Mouse (Mus musculus): ENCODE data around the gene Lrrc36. TPM values are rescaled to one million over a fixed set of nuclear protein-coding genes. Genes with fewer than 3 reads are reported as not detected.

Lrrc36 gene
- polyA plus RNA-seq, 1 experiment = not detected

DNA sequence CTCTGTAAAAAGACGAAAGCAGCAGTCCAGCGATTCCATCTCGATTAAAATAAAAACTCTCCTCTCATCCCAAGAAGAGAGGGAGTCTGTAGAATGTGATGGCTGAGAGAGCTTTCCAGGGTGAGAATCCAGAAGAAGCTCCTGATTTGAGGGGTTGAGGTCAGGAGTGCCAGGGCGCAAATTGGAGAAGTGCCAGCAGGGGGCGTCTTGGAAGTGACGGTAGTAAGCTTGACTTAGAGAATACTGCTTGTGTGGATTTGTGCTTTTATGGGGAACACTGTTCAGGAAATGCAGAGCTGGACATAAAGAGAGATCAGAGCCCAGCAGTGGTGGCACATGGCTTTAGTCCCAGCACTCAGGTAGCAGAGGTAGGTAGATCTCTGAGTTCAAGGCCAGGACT is 28.1 kb downstream of the Lrrc36 start:
- Histone ChIP-seq H3K9me3 (no peaks in the 10 kb centered on the region), H3K4me3 (replicated peaks) (no peak overlapping the region), H3K36me3 (replicated peaks; ENCODE audit: low read length) (no peaks in the 10 kb centered on the region), H3K27me3 (replicated peaks) (peaks cover 42% of the 10 kb centered on the region), H3K4me1 (0 out of 2 replicates have a peak, but pooled peaks cover 5% of the 10 kb centered on the region)
- no peak for TF ChIP-seq GATA1 (IDR thresholded peaks at IDR 0.05; ENCODE audit: borderline replicate concordance, low read length)
- no peak for TF ChIP-seq FLI1 (IDR thresholded peaks at IDR 0.05; ENCODE audit: low read length)

DNA sequence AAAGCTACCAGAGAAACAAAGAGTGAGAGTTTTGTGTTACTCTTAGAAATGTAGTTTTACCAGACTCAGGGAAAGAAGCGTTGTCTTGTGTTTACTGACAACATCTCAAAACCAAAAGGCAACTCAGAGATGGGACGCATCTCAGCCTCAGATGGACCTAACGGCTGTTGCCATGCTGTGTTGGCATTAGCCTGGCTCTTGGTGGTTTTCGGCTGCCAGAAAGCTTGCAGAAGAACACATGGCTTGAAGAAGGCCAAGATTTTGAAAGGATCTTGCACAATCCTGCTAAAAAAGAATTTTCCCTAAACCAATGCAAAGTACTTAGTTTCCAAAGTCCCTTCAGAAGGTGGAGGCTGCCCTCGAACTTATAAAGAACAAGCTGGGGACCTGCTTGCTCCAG is 29.3 kb downstream of the Lrrc36 start:
- Histone ChIP-seq H3K4me1 (0 out of 2 replicates have a peak, but pooled peaks cover 5% of the 10 kb centered on the region), H3K36me3 (replicated peaks; ENCODE audit: low read length) (no peaks in the 10 kb centered on the region), H3K9me3 (no peaks in the 10 kb centered on the region), H3K4me3 (replicated peaks) (no peak overlapping the region), H3K27me3 (replicated peaks) (peaks cover 35% of the 10 kb centered on the region)
- no peak for TF ChIP-seq FLI1 (IDR thresholded peaks at IDR 0.05; ENCODE audit: low read length)
- no peak for TF ChIP-seq GATA1 (IDR thresholded peaks at IDR 0.05; ENCODE audit: borderline replicate concordance, low read length)

DNA sequence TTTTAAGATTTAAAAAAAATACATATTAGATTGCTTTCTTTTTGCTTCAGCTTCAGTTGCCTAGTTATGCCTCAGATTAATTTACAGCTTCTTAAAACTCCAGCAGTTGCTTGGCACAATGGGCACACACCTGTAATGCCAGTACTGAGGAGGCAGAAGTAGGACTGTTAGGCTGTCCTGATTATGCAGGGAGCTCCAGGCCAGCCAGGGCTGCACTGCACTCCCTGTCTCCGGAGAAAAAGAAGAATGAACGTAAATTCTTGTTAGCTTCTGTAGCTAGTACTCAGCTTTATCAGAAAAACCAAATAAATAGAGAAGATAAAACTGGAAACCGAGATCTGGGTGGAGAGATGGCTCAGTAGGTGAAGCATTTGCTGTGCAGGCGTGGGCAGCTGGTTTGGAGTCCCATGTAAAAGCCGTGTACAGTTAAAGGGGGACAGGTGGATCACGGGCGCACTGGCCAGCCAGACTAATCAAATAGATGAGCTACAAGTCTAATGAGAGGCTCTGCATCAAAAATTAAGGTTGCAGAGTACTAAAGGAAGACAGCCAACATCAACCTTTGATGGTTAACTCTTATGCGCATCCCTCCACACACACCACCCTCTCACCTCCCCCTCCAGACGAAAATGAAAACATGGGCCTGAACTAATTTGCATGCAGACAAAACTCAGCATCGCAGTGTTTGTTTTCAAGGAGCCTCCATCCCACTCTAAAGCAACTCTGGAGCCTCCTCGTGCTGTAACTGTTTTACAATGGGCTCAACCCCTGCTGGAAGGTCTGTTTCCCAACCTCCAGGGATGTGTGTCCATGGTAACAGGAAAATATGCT is 32.1 kb downstream of the Lrrc36 start:
- H3K4me1 ChIP-seq = peaks cover 10% of the 10 kb centered on the region
- H3K9me3 ChIP-seq = no peaks in the 10 kb centered on the region
- no peak overlapping the region for H3K4me3 ChIP-seq (replicated peaks)
- no peak for TF ChIP-seq FLI1 (IDR thresholded peaks at IDR 0.05; ENCODE audit: low read length)
- no peak for TF ChIP-seq GATA1 (IDR thresholded peaks at IDR 0.05; ENCODE audit: borderline replicate concordance, low read length)
- H3K36me3 ChIP-seq (replicated peaks; ENCODE audit: low read length) = no peaks in the 10 kb centered on the region
- H3K27me3 ChIP-seq (replicated peaks) = peaks cover 45% of the 10 kb centered on the region

DNA sequence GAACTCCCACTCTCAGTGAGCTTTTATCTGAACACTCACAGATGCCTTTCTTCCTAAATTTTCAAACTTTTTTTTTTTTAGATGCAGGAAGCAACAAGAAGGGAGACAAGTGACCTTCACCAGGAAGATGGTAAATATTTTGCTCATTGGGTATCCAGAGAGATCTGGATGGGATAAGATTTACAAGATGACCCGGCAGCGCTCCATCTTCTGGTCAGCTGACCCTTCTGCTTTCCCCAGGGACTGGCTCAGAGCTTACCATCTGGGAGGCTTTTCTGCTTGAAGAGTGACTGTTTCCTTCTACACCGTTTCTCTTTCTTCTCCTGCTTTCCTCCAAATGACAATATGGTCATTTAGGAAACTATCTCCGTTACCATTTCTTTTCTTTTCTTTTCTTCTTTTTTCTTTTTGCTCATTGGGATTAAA is 32.8 kb downstream of the Lrrc36 start:
- H3K27me3 ChIP-seq (replicated peaks) = peaks cover 48% of the 10 kb centered on the region
- TF ChIP-seq GATA1 (IDR thresholded peaks at IDR 0.05; ENCODE audit: borderline replicate concordance, low read length) (no peak), FLI1 (IDR thresholded peaks at IDR 0.05; ENCODE audit: low read length) (no peak)
- peaks cover 10% of the 10 kb centered on the region for H3K4me1 ChIP-seq
- H3K9me3 ChIP-seq = no peaks in the 10 kb centered on the region
- no peaks in the 10 kb centered on the region for H3K36me3 ChIP-seq (replicated peaks; ENCODE audit: low read length)
- H3K4me3 ChIP-seq (replicated peaks) = no peak overlapping the region

DNA sequence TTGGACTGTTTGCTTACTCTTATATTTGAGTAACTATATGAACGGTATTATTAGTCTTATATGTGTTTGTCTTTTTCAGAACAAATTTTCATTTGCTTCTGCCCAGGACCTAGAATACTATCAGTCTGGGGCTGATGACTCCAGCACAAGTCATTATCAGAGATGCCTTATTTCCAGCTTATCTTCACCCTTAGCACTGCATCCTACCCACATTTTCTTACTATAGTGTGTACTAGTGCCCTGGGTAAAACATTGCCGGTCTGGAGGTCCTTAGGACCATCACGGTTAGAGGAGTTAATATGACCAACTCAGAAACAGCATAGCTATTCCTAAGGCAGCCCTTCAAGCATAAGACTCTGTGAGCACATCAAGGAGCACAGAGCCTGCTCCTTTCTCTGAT is 34.8 kb downstream of the Lrrc36 start:
- Histone ChIP-seq H3K4me1 (peaks cover 15% of the 10 kb centered on the region), H3K36me3 (replicated peaks; ENCODE audit: low read length) (no peaks in the 10 kb centered on the region), H3K4me3 (replicated peaks) (no peak overlapping the region), H3K9me3 (no peaks in the 10 kb centered on the region), H3K27me3 (replicated peaks) (peaks cover 46% of the 10 kb centered on the region)
- TF ChIP-seq GATA1 (IDR thresholded peaks at IDR 0.05; ENCODE audit: borderline replicate concordance, low read length) (no peak), FLI1 (IDR thresholded peaks at IDR 0.05; ENCODE audit: low read length) (no peak)

GRCm38 (mm10) chr8:105448596-105448995 is 35.2 kb downstream of the Lrrc36 start:
- TF ChIP-seq GATA1 (IDR thresholded peaks at IDR 0.05; ENCODE audit: borderline replicate concordance, low read length) (no peak), FLI1 (IDR thresholded peaks at IDR 0.05; ENCODE audit: low read length) (no peak)

DNA sequence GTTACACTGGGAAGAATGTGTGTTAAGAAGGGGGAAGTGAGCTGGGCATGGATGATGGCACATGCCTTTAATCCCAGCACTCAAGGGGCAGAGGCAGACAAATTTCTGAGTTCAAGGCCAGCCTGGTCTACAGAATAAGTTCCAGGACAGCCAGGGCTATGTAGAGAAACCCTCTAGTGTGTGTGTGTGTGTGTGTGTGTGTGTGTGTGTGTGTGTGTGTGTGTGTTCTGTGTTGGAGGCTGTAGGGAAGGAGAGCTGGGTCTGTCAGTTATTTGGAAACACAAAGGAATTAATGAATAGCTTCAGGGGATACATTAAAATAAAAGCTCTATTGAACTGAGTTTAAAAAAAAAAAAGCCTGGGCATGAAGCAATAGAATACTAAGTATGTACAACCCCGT is 37.6 kb downstream of the Lrrc36 start:
- Histone ChIP-seq H3K27me3 (replicated peaks) (peaks cover 29% of the 10 kb centered on the region), H3K4me3 (replicated peaks) (no peak overlapping the region), H3K36me3 (replicated peaks; ENCODE audit: low read length) (no peaks in the 10 kb centered on the region), H3K9me3 (no peaks in the 10 kb centered on the region), H3K4me1 (peaks cover 31% of the 10 kb centered on the region)
- TF ChIP-seq FLI1 (IDR thresholded peaks at IDR 0.05; ENCODE audit: low read length) (no peak), GATA1 (IDR thresholded peaks at IDR 0.05; ENCODE audit: borderline replicate concordance, low read length) (no peak)

More at GRCm38 (mm10) chr8:105448596-105448995, 35.2 kb downstream of the Lrrc36 start:
- Histone ChIP-seq H3K4me1 (peaks cover 19% of the 10 kb centered on the region), H3K9me3 (no peaks in the 10 kb centered on the region), H3K27me3 (replicated peaks) (peaks cover 43% of the 10 kb centered on the region), H3K36me3 (replicated peaks; ENCODE audit: low read length) (no peaks in the 10 kb centered on the region), H3K4me3 (replicated peaks) (no peak overlapping the region)

DNA sequence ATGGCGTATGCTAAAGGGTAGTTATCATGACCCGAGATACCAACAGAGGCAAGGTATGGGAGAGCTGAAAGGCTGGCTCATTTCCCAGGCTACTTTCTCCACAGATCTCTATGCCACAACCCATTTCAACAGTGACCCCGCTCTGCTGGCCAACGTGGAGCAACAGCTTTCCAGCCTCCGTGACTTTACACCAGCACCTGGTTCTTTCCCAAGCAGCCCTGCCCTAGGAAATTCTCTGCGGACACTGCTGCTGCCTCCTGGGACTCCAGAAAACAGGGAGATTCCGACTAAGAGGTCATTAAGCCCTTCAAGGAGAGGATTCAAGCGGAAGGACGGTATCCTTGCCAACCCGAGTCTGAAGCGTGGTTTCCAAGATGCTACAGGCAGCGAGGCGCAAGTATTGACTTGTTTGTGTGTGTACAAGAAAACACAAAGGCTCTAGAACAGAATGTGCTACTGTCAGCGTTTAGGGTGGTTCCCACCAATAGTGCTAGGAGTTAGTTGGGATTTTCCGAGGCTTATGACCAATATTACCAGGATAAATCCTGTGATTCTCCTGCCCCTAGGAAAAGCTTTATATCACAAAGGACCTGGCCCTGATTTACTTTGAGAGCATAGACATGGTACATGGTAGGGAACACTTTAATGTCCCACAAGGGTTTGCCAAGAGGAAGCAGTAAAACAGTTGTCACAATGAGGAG is 38.7 kb downstream of the Lrrc36 start:
- TF ChIP-seq GATA1 (IDR thresholded peaks at IDR 0.05; ENCODE audit: borderline replicate concordance, low read length) = no peak
- TF ChIP-seq FLI1 (IDR thresholded peaks at IDR 0.05; ENCODE audit: low read length) = no peak
- Histone ChIP-seq H3K4me3 (replicated peaks) (no peak overlapping the region), H3K36me3 (replicated peaks; ENCODE audit: low read length) (no peaks in the 10 kb centered on the region), H3K4me1 (peaks cover 30% of the 10 kb centered on the region), H3K27me3 (replicated peaks) (peaks cover 29% of the 10 kb centered on the region), H3K9me3 (no peaks in the 10 kb centered on the region)

- Histone ChIP-seq H3K27me3 (replicated peaks) (peaks cover 32% of the 10 kb centered on the region), H3K36me3 (replicated peaks; ENCODE audit: low read length) (no peaks in the 10 kb centered on the region), H3K9me3 (no peaks in the 10 kb centered on the region), H3K4me3 (replicated peaks) (peak overlapping the region; percentile 9), H3K4me1 (peaks cover 28% of the 10 kb centered on the region)
- TF ChIP-seq FLI1 (IDR thresholded peaks at IDR 0.05; ENCODE audit: low read length) (no peak), GATA1 (IDR thresholded peaks at IDR 0.05; ENCODE audit: borderline replicate concordance, low read length) (no peak)
Observed at GRCm38 (mm10) chr8:105453296-105453695, 39.9 kb downstream of the Lrrc36 start.

- TF ChIP-seq GATA1 (IDR thresholded peaks at IDR 0.05; ENCODE audit: borderline replicate concordance, low read length) (no peak), FLI1 (IDR thresholded peaks at IDR 0.05; ENCODE audit: low read length) (no peak)
- H3K9me3 ChIP-seq = no peaks in the 10 kb centered on the region
- H3K4me3 ChIP-seq (replicated peaks) = no peak overlapping the region
- no peaks in the 10 kb centered on the region for H3K36me3 ChIP-seq (replicated peaks; ENCODE audit: low read length)
- H3K4me1 ChIP-seq = peaks cover 25% of the 10 kb centered on the region
- H3K27me3 ChIP-seq (replicated peaks) = peaks cover 28% of the 10 kb centered on the region
Observed at GRCm38 (mm10) chr8:105454088-105454487, 40.7 kb downstream of the Lrrc36 start.
